Mouse (Mus musculus) lung, embryonic 15.5 days (tissue): Measurements from ENCODE around the gene Tmem62. TPM values are rescaled to one million over a fixed set of nuclear protein-coding genes. Genes with fewer than 3 reads are reported as not detected.
"Not testable (repeated sequence)": the region's sequence is repeated elsewhere in the genome, so short reads cannot be mapped to it uniquely, and the experiment has no call there.

Experiments used
- ATAC-seq: fragments of 200-750 bp; cut with Nextera tagmentation; 2 replicates; pipeline ENCODE4 v1.8.0; 2017; ENCODE audit warnings: moderate number of reproducible peaks, borderline replicate concordance; ENCODE audit not compliant: low FRiP score, low TSS enrichment; ENCODE audit errors: extremely low read depth
- H3K27ac ChIP-seq: fragments of 300-500 bp; sonication (generic); 2 replicates; pipeline ENCODE4 v1.5.1; 2015; ENCODE audit warnings: moderate library complexity, mild to moderate bottlenecking, inconsistent platforms
- H3K27me3 ChIP-seq: fragments of 300-500 bp; sonication (generic); 2 replicates; pipeline ENCODE4 v1.6.1; 2015; ENCODE audit warnings: inconsistent platforms
- H3K36me3 ChIP-seq: fragments of 300-500 bp; sonication (generic); 2 replicates; pipeline ENCODE4 v1.6.1; 2015; ENCODE audit warnings: inconsistent platforms
- H3K4me1 ChIP-seq: fragments of 300-500 bp; sonication (generic); 2 replicates; pipeline ENCODE4 v1.6.1; 2015; ENCODE audit warnings: inconsistent platforms
- H3K4me2 ChIP-seq: fragments of 300-500 bp; sonication (generic); 2 replicates; pipeline ENCODE4 v1.6.1; 2015; ENCODE audit warnings: inconsistent platforms, mild to moderate bottlenecking, moderate library complexity
- H3K4me3 ChIP-seq: fragments of 300-500 bp; sonication (generic); 2 replicates; pipeline ENCODE4 v1.5.1; 2015; ENCODE audit warnings: mild to moderate bottlenecking, inconsistent platforms
- H3K9ac ChIP-seq: fragments of 300-500 bp; sonication (generic); 2 replicates; pipeline ENCODE4 v1.6.1; 2015; ENCODE audit warnings: inconsistent platforms
- H3K9me3 ChIP-seq: fragments of 300-500 bp; sonication (generic); 2 replicates; pipeline ENCODE4 v1.6.1; 2016; ENCODE audit warnings: inconsistent platforms
- WGBS: fragments of 180-500 bp; shearing (Covaris S2); methylation state at CpG from one replicate; pipeline ENCODE4 v1.1.7; 2015; 5-methylcytosine and 5-hydroxymethylcytosine counted together
- microRNA-seq: library from miRNA; unstranded; fragments of <30 nt; microRNA quantifications from one replicate; pipeline ENCODE4, GENCODE M21; 2016
- polyA plus RNA-seq: library from polyadenylated mRNA; unstranded; fragments of >200 nt; fragmentation: Nextera tagmentation; extraction: Ambion mirVana; gene quantifications from 2 replicates; pipeline ENCODE4 v1.2.1, GENCODE M21; 2015

The Tmem62 gene
- polyA plus RNA-seq, 1 experiment from 2014 or later = 5.3 TPM

- 28% methylated on average over 5 of the region's 5 CpGs for WGBS
- Histone ChIP-seq H3K4me1 (no peaks in the 10 kb centered on the region), H3K9ac (no peak within 1 kb of the TSS), H3K4me3 (no peak within 1 kb of the TSS), H3K36me3 (no peaks in the 10 kb centered on the region), H3K9me3 (no peaks in the 10 kb centered on the region), H3K27me3 (no peaks in the 10 kb centered on the region), H3K4me2 (no peak within 1 kb of the TSS), H3K27ac (no peak within 1 kb of the TSS)
- peak; percentile 81; the same call in 1 of the 2 replicates for ATAC-seq
These were observed 60.0 kb downstream of the Tmem62 start, which contains the start of gene Epb42 for GRCm38 (mm10) chr2:121036733-121037341. Gene Epb42, minus strand, starts transcription at chr2:121037072.

GRCm38 (mm10) chr2:121038851-121039250, 62.0 kb downstream of the Tmem62 start:
- H3K9ac ChIP-seq, H3K36me3 ChIP-seq, H3K9me3 ChIP-seq, H3K4me3 ChIP-seq, H3K27ac ChIP-seq, H3K4me2 ChIP-seq, H3K27me3 ChIP-seq, H3K4me1 ChIP-seq, ATAC-seq: not testable (repeated sequence)
- WGBS = 96% methylated on average over 1 of the region's 1 CpGs

DNA sequence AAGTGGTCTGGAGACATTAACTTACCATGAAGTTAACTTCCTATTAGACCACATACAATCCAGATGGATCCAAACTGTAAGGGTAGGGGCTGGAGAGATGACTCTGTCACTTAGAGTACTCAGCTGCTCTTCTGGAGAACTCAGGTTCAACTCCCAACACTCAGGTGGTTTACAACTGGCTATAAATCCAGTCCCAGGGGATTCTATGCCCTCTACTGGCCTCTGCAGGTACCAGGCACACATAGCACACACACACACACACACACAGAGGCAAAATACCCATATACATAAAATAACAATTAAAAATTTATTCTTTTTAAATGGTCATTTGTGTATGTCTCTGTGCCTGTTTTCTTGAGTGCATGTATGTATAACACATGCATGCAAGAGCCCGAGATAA, 62.6 kb downstream of the Tmem62 start:
- Histone ChIP-seq H3K4me1 (no peaks in the 10 kb centered on the region), H3K36me3 (no peaks in the 10 kb centered on the region), H3K27ac (no peak overlapping the region), H3K9ac (no peak overlapping the region), H3K4me3 (no peak overlapping the region), H3K27me3 (no peaks in the 10 kb centered on the region), H3K4me2 (no peak overlapping the region), H3K9me3 (no peaks in the 10 kb centered on the region)
- WGBS = 83% methylated on average over 1 of the region's 1 CpGs
- ATAC-seq = no peak

GRCm38 (mm10) chr2:121041098-121041497, 64.3 kb downstream of the Tmem62 start:
- 32% methylated on average over 5 of the region's 5 CpGs for WGBS
- H3K4me1 ChIP-seq = no peaks in the 10 kb centered on the region
- H3K4me2 ChIP-seq = no peak overlapping the region
- H3K36me3 ChIP-seq = no peaks in the 10 kb centered on the region
- no peak overlapping the region for H3K27ac ChIP-seq
- no peaks in the 10 kb centered on the region for H3K9me3 ChIP-seq
- no peaks in the 10 kb centered on the region for H3K27me3 ChIP-seq
- H3K4me3 ChIP-seq = no peak overlapping the region
- ATAC-seq = no peak
- H3K9ac ChIP-seq = no peak overlapping the region

DNA sequence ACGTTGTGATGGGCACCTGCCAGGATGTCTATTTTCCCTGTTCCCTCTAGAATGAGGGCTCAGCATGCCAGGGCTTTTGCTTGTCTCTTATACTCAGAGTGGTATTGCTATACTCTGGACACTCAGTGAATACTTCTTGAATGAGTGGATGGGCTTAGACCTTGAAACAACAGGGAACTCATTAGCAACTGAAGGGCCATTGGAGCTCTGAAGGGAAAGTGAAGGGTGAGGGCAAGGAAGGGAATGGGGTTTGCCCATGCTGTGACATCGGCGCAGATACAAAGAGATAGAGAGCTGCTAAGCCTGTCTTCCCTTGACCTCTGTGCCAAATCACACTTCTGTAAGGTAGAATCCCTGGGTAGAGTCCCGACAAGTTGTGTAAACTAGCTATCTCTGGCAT, 68.8 kb downstream of the Tmem62 start:
- Histone ChIP-seq H3K9ac (no peak overlapping the region), H3K4me3 (no peak overlapping the region), H3K4me2 (no peak overlapping the region), H3K9me3 (no peaks in the 10 kb centered on the region), H3K36me3 (no peaks in the 10 kb centered on the region), H3K27ac (no peak overlapping the region), H3K27me3 (no peaks in the 10 kb centered on the region), H3K4me1 (no peaks in the 10 kb centered on the region)
- ATAC-seq = no peak
- WGBS = 71% methylated on average over 4 of the region's 4 CpGs

- Histone ChIP-seq H3K4me3 (no peak overlapping the region), H3K27me3 (no peaks in the 10 kb centered on the region), H3K9me3 (no peaks in the 10 kb centered on the region), H3K4me1 (no peaks in the 10 kb centered on the region), H3K36me3 (no peaks in the 10 kb centered on the region), H3K4me2 (no peak overlapping the region), H3K9ac (no peak overlapping the region), H3K27ac (no peak overlapping the region)
- no peak for ATAC-seq
- 86% methylated on average over 5 of the region's 5 CpGs for WGBS
These were observed 75.4 kb downstream of the Tmem62 start for GRCm38 (mm10) chr2:121052176-121052575.

DNA sequence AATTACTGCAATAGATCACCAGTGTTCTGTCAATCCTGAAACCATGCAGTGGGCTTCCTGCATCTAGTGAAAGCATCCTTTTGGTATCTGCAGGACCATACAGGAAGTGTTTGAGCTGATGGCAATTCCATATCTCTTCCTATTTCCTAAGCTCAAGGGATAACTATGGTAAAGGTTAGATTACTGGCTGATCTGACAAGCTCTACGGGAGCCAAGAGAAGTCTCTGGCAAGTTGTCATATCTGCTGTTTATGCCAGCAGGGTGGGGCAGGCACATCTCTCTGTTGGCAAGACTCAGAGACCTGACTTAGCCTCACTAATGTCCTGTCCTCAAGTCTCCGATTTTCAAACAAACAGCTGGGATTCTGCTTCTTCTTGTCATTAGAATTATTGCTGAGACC, 77.2 kb downstream of the Tmem62 start:
- WGBS = 50% methylated on average over 2 of the region's 2 CpGs
- Histone ChIP-seq H3K9me3 (no peaks in the 10 kb centered on the region), H3K4me3 (no peak overlapping the region), H3K4me2 (no peak overlapping the region), H3K27me3 (no peaks in the 10 kb centered on the region), H3K36me3 (no peaks in the 10 kb centered on the region), H3K27ac (no peak overlapping the region), H3K4me1 (no peaks in the 10 kb centered on the region), H3K9ac (no peak overlapping the region)
- no peak for ATAC-seq

GRCm38 (mm10) chr2:121055915-121056314, 79.1 kb downstream of the Tmem62 start:
- no peak for ATAC-seq
- Histone ChIP-seq H3K4me2 (no peak overlapping the region), H3K9ac (no peak overlapping the region), H3K36me3 (no peaks in the 10 kb centered on the region), H3K27ac (no peak overlapping the region), H3K4me1 (no peaks in the 10 kb centered on the region), H3K27me3 (no peaks in the 10 kb centered on the region), H3K4me3 (no peak overlapping the region), H3K9me3 (no peaks in the 10 kb centered on the region)
- 85% methylated on average over 6 of the region's 6 CpGs for WGBS

Small RNA genes lying within 50 kb of the gene (microRNA-seq; reads per million reads assigned to microRNA genes)
- not detected for gene Gm44325

Other genes starting within 250 kb of the Tmem62 start
- 7.1 and 7.5 TPM in 2 replicates for gene Cdan1, start 126.9 kb upstream of the Tmem62 start, polyA plus RNA-seq
- gene Ttbk2, start 126.4 kb upstream of the Tmem62 start, polyA plus RNA-seq = 2.8 and 3.8 TPM in 2 replicates
- 25.8 and 29.4 TPM in 2 replicates for gene Ubr1, start 6.3 kb upstream of the Tmem62 start, polyA plus RNA-seq
- gene Ccndbp1, start 31.4 kb downstream of the Tmem62 start, polyA plus RNA-seq = 38.4 and 39.2 TPM in 2 replicates
- gene Epb42, start 60.1 kb downstream of the Tmem62 start, polyA plus RNA-seq = 1.0 and 1.1 TPM in 2 replicates
- gene Tgm5, start 108.8 kb downstream of the Tmem62 start, polyA plus RNA-seq = 0.07 TPM in 1 of 2 replicates, not detected in the other
- 0.06 TPM in 1 of 2 replicates, not detected in the other for gene Tgm7, start 132.8 kb downstream of the Tmem62 start, polyA plus RNA-seq
- gene Adal, start 163.4 kb downstream of the Tmem62 start, polyA plus RNA-seq = 18.6 and 22.3 TPM in 2 replicates
- 24.7 and 26.1 TPM in 2 replicates for gene Lcmt2, start 163.6 kb downstream of the Tmem62 start, polyA plus RNA-seq
- 52.6 and 53.3 TPM in 2 replicates for gene Tubgcp4, start 193.6 kb downstream of the Tmem62 start, polyA plus RNA-seq
- 8.3 and 9.7 TPM in 2 replicates for gene Zscan29, start 194.1 kb downstream of the Tmem62 start, polyA plus RNA-seq